Mouse (Mus musculus) neutrophil, adult 65 days (primary cell): ENCODE data around the gene Vps8. TPM values are rescaled to one million over a fixed set of nuclear protein-coding genes. Genes with fewer than 3 reads are reported as not detected.

Experiments
- total RNA-seq: library from RNA; stranded (reverse); gene quantifications from 2 replicates; pipeline ENCODE4 v1.2.4, GENCODE M21; 2023

The Vps8 gene
- 14.3 and 14.7 TPM in 2 replicates for total RNA-seq

GRCm38 (mm10) chr16:21422645-21423545 is at the start of gene Vps8:
TSS of gene Vps8 (plus strand) at chr16:21423118.

Other genes with a start within 250 kb of the Vps8 start
- not detected in 2 replicates for gene Ephb3, start 218.4 kb upstream of the Vps8 start, total RNA-seq